Mouse (Mus musculus): ENCODE data around the gene Ddi2.

The Ddi2 gene

DNA sequence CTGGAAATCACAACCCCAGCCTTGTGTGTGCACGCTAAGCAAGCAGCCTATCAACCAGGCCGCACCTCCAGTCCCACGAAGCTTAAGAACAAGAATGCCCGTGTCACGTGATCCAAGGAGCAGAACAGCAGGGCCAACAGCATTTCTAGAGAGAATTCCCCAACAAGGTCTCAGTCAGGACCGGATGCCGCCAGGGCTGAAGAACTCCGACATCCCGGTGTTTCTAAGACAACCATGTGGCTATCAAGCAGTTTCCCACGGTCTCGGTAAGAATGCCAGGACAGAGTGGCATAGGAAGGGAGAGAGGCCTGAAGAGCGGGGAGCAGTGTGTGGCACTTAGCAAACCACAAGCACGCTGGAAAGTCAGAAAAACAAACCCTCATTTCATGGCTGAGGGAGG lies 69.4 kb downstream of the Ddi2 start:
- no peak for DNase-seq (ENCODE audit: low spot score)

DNA sequence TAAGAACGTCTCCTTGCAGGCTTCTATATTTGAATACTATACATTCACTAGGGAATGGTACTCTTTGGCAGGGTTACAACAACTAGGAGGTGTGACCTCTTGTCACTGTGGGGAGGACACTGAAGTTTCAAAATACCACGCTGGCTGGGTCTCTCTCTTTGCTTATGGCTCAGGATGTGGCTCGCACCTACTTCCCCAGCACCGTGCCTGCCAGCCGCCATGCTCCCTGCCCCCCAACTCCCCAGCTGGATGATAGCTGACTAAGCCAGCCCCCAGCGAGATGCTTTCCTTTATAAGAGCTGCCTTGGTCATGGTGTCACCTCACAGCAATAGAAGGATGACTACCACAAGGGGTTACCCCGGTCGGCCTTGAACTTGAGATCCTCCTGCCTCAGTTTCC lies 70.2 kb downstream of the Ddi2 start:
- DNase-seq (ENCODE audit: low spot score) = no peak

DNA sequence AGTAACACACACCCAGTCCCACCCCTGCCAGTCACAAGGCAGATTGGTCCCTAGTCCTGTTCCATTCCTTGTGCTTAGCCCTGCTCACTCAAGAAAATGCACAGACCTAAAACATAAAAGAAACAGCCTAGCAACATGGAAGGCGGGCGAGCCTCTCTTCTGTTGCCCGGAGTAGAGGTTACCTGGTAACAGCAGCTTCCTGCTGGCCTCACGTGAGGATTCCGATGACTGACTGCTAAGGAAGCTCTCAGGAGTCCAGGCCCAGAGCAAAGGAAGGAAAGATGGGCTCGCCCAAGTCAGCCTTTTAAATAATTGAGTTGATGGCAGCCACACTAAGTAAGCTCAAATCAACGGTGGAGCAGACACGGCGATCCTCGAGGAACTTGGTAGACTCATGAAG lies 71.3 kb downstream of the Ddi2 start:
- no peak for DNase-seq (ENCODE audit: low spot score)

DNA sequence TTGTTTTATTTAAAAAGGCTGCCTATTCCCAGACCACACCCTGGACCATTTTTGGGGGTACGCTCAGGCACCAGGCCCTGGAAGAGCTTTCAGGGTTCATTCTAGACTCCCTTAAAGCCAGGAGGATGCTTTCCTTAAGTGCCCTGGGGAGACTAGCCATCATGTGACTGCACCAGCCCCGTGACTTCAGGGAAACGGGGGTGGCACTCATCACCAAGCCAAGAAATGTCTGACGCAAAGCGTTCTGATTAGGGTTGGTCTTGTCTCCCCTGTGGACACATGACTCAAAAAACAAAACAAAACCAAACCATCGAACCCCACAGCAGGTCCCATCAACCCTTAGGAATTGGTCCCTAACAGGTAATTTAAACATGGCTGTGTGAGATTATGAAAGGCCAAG lies 71.9 kb downstream of the Ddi2 start:
- no peak for DNase-seq (ENCODE audit: low spot score)

DNA sequence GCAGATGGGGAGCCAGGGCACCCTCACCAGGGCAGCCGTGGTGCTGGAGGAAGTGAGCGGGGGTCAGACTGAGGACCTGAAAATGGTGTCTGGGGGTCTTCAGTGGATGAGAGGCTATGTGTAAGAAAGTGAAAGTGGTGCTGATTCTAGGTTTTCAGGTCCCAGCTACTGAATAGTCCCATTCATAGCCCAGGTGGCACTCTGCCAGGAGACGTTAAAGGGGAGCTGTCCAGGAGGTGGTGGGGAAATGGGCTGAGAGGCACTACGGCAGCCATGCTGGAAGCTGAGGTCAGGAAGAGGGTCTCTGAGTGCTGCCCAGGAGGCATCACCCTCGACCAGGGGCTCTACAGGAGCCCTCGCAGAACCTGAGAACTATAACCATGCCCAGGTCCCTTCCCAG lies 74.0 kb downstream of the Ddi2 start:
- no peak for DNase-seq (ENCODE audit: low spot score)

DNA sequence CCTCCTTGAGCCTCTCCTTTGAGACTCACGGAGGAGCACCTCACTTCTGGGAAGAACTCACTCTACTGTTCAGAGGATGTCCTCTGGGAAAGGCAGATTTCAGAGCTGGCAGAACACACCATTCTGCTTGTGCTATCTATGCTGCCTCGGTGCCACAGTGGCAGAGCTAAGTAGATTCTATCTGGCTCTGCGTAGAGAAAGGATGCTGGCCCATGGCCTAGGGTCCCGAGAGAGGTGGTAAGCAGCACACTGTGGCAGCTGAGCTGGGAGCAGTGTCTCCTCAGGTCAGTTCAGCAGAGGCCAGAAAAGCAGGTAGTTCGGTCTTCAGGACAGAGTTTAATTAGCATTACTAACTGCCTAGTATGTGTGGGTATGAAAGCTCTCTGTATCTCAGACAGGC lies 75.0 kb downstream of the Ddi2 start:
- no peak for DNase-seq (ENCODE audit: low spot score)

DNA sequence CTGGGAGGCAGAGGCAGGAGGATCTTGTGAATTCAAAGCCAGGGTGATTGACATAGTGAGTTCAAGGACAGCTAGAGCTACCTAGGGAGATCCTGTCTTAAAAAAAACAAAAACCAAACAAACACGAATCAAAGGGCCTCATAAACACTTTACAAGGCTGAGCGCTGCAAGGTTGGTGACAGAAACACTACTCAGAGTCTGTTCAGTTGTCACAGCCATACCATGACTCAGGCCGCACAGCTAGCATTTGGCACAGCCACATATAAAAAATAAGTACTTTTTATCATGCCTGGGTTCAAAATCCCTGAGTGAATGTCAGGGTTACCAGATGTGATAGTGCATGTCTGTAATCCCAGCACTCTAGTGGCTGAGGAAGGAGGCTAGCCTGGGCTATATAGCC lies 76.0 kb downstream of the Ddi2 start:
- DNase-seq (ENCODE audit: low spot score) = no peak

DNA sequence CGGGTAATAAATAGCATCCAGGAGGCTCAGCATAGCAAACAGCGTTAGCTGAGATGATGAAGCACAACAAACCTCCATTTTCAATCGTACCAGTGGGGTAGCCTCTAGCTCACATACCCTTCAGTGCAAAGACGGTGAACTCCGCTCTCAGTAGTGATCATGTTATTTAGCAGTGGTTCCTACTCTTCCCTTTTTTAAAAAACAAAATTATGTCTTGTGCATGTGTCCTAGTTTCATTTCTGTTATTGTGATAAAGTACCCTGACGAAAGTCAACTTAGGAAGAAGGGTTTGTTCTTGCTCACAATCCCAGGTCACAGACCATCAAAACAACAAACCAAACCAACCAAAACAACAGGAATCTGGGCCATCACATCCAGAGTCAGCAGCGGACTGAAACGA lies 77.2 kb downstream of the Ddi2 start:
- no peak for DNase-seq (ENCODE audit: low spot score)

DNA sequence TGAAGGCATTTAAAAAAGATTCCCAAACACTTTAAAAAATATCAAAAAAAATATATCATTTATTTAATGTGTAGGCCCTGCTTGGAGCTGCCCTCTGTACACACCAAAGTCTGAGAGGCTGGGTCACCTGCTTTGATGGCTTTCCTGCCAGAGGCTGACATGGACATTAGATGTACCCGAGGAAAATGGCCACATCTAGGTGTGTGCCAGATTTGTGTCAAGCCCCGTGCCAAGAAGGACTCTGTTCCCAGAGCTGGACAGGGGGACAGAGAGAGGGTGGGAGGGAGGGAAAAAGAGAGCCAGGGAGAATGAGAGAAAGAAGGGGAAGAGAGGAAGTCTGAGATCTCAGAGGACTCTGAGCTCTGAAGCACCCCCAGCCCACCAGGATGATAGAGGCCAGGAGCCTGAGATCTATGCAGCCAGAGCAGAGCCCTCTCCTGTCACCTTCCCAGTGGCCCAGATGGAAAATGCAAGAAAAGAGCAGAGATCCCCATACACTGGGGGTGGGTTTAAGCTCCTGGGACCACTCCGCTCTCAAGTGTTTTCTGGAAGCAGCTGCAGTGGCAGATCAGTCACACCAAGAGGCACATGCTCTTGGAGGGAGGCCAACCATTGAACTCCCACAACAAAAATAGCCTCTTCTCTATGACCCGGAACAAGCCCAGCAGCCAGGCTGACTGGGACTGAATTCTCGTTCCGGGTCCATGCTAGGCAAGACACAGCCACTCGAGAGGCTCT lies 79.9 kb downstream of the Ddi2 start:
- DNase-seq (ENCODE audit: low spot score) = peak; percentile 52

DNA sequence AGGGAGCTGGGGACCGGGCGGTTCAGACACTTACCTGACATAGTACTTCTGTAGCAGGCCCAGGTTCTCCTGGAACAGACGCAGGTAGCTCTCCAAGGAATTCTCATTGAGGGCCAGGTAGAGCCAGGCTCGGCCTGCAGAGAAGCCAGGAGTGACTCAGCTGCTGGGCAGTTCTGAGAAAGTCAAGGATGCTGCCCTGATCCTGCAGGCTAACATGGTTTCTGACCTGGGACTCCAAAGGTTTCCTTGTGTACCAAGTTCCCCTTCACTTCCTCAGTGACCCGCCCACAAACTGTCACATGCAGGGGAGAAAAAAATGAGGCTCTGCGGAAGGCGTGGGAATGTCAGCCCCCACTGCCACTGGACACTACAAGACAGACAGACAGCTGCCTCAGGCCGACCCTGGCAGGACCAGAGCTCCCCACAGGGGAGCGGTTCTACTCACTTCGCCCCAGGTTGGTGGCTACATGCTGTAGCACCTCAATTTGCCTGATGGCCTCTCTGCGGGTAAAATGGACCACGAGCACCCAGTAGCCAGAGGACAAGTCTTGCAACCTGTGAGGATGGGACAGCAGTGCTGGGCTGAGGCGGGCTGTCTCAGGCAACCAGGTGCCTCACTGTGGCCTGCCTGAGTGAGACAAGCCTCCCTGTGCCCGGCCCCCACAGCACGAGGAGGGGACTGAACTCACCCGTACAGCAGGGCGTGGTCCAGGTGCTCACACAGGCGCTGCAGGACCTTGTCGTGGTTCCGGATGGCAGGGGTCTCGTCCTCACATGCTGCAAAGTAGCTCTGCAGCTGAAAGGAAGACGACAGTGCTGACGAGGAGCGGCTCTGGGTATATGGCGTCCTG lies 81.0 kb downstream of the Ddi2 start:
- DNase-seq (ENCODE audit: low spot score) = no peak

DNA sequence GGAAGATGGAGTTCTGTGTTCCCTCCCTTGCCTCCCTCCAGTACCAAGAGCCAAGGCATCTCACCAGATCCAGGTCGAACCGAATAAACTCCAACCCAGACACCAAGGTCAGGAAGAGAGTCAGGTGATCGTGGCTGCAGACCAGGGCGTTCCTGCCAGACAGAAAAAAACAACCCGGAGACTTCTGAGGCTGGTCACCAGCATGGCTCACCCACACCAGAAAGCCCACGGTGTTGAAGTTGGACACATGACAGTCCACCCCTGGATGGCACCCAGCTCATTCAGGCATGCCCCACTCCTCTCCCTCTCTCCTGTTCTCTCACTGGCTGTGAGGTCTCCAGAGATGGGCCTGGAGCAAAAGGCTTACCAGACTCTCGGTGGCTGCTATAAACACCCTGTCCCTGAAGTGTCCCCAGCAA lies 81.9 kb downstream of the Ddi2 start:
- DNase-seq (ENCODE audit: low spot score) = peak; percentile 55

DNA sequence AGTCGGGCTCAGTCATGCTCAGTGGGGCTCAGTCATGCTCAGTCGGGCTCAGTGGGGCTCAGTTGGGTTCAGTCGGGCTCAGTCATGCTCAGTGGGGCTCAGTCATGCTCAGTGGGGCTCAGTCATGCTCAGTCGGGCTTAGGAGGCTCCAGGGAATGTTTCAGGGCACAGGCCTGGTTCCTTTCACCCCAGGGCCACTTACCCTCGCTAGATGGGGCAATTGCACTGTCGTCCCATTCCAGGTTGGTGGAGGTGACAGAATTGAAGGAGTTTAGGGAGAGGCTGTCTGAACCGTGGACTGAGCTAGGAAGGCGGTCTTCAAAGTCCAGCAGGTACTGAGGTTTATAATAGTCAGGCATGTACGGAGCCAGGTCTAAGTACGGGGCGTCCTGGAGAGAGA lies 83.7 kb downstream of the Ddi2 start:
- no peak for DNase-seq (ENCODE audit: low spot score)

DNA sequence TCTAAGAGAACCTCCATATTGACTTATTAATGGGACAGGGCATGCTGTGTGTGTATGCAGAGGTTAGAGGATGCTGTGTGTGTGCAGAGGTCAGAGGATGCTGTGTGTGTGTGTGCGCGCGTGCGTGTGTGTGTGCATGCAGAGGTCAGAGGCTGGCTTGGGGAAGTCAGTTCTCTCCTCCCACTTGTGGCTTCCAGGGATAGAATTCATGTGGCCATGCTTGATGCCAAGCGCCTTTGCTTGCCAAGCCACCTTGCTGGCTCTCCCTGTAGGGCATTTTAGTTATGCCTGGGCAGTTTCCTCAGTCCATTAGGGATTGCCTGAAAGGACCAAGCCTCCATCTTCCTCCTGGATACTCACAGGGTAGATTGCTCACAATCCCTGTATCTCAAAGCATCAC lies 86.5 kb downstream of the Ddi2 start:
- DNase-seq (ENCODE audit: low spot score) = no peak

DNA sequence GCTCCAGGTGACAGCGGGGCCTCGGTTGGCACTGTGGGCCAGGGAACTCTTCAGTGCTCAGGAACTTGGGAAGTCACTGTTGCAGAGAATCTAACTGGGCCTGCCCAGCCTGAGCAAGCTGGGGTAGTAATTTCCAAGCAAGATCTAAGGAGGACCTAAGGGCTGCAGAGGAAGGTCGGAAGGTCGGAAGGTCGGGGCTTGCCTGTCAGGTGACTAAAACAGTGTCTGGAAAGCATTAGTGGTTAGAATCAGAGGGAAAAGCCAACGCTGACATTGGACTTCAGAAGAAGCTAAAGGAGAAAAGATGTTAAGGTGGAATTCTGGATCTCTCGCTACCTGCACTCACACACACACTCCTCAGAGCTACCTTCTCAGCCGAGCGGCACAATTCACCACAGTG lies 87.2 kb downstream of the Ddi2 start:
- no peak for DNase-seq (ENCODE audit: low spot score)

DNA sequence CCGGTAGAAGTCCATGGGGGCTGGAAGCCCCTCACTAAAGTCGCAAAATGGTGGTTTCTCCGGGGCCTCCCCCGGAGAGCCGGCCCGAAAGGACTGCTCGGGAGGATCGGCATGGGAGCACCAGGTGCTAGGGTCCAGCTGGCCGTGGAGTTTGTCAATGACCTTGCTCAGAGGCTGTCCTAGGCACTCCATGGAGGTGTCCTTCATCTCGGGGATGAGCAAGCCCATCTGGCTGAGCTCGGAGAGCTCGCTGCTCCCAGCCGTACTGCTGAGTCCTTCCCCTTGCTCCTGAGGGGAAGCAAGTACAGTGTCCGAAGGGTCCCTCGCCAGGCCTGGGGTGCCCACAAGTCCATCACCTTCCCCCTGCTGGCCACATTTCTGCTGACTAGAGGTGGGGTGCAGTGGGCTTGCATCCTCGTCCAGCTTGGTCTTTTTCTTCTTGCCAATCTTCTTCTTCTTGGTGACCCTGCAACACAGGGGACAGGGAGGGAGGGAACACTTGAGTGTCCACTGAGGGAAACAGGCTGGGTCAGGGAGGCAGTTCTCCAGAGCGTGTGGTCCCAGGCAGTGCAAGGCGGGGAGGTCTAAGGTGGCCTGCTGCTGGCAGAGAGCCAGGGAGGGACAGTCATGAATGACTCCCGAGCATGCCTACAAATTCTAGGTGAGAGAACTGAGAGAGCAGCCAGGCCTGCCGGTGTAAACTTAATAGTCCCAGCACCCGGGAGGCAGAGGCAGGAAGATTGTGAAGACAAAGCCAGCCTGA lies 90.9 kb downstream of the Ddi2 start:
- no peak for DNase-seq (ENCODE audit: low spot score)

DNA sequence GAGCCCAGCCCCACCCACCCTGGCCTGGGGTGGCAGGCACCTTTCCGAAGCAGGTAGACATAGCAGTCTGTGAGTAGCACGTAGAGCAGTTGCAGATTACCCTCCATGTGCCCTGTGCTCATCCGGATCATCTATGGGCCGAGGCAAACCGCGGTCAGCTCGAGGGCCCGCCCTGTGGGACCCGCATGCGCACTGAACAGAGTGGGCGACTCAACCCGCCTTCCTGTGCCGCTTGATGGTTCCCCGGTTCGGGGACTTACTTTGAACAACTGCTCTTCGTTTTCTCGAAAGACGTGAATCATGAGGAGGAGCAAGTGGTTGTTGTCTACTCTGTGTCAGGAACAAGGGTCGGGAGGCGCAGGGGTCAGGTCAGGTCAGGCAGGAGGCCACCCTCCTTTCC lies 92.0 kb downstream of the Ddi2 start:
- DNase-seq (ENCODE audit: low spot score) = no peak

DNA sequence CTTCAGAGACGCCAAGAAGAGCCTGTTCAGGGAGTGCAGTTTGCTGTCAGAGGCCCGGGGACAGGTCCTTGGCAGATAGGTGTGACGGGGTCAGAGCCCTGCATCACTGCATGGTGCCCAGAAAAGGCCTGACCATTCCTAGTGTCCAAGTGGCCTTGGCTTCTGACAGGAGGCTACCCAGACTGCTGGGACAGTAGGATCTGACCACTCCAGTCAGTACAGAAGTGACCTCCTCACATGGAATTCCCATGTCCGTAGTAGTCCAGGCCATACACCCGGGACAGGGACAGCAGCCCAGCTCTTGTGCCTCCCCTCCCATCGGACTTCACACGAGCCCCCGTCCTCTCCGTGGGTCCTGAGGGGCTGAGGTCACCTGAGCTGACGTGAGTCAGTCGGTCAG lies 93.2 kb downstream of the Ddi2 start:
- DNase-seq (ENCODE audit: low spot score) = no peak

DNA sequence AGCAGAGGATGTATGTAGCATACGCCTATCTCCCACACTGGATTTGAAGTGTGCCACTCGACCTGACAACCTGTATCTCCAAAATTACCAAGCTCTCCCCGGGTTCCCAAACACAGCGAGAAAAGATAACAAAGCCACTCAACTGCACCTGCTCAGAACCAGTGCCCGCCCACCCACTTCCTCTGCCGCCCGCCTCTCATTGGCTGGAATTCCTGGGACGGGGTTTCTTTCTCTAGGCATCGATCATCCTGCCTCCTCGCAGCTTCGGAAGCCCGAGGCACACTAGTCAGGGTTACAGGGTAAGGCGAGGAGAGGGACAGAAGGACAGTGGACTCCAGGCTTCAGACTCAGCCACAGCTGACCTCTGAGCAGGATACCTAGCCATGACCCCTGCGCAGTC lies 94.6 kb downstream of the Ddi2 start:
- DNase-seq (ENCODE audit: low spot score) = no peak

Data from ovary, adult 18-20 months (tissue).